Mouse (Mus musculus) C2C12 (cell line): ENCODE data around the gene Ift81. TPM values are rescaled to one million over a fixed set of nuclear protein-coding genes. Genes with fewer than 3 reads are reported as not detected.

Experiments used
- H3K27me3 ChIP-seq: one replicate; pipeline ENCODE4 v1.6.1; 2011; ENCODE audit not compliant: control insufficient read depth, insufficient read depth, insufficient read length
- H3K36me3 ChIP-seq: one replicate; pipeline ENCODE4 v1.6.1; 2011; ENCODE audit not compliant: control insufficient read depth, insufficient read depth
- H3K4me3 ChIP-seq: one replicate; pipeline ENCODE4 v1.5.1; 2011; ENCODE audit warnings: mild to moderate bottlenecking, control low read depth; ENCODE audit not compliant: poor library complexity, insufficient read depth, severe bottlenecking
- H3K79me2 ChIP-seq: one replicate; pipeline ENCODE4 v1.6.1; 2011; ENCODE audit not compliant: control insufficient read depth, insufficient read depth
- H3K79me3 ChIP-seq: one replicate; pipeline ENCODE4 v1.6.1; 2011; ENCODE audit warnings: low read depth, control low read depth
- H3ac ChIP-seq: one replicate; pipeline ENCODE3; 2011; ENCODE audit warnings: low read depth; ENCODE audit not compliant: control insufficient read depth, insufficient read length
- CEBPB ChIP-seq: IDR thresholded peaks from one replicate; pipeline ENCODE4 v1.6.1; 2011; ENCODE audit warnings: low read depth, mild to moderate bottlenecking, control low read depth, moderate library complexity
- CTCF ChIP-seq: IDR thresholded peaks from one replicate; pipeline ENCODE4 v1.5.1; 2011; ENCODE audit not compliant: control insufficient read depth, insufficient read depth, insufficient read length
- FOSL1 ChIP-seq: IDR thresholded peaks from one replicate; pipeline ENCODE4 v1.8.0; 2011; ENCODE audit warnings: mild to moderate bottlenecking, low read length; ENCODE audit not compliant: poor library complexity, insufficient read depth, severe bottlenecking
- MAX ChIP-seq: IDR thresholded peaks from one replicate; pipeline ENCODE4 v1.6.1; 2011; ENCODE audit warnings: mild to moderate bottlenecking, control low read depth
- MYOD1 ChIP-seq: IDR thresholded peaks from one replicate; pipeline ENCODE4 v1.6.1; 2011; ENCODE audit warnings: low read depth; ENCODE audit not compliant: control insufficient read depth, insufficient read length
- MYOG ChIP-seq: IDR thresholded peaks from one replicate; pipeline ENCODE4 v1.6.1; 2011; ENCODE audit not compliant: control insufficient read depth, insufficient read length; ENCODE audit errors: extremely low read depth
- USF1 ChIP-seq: IDR thresholded peaks from one replicate; pipeline ENCODE4 v1.6.1; 2011; ENCODE audit warnings: low read depth, mild to moderate bottlenecking, control low read depth, moderate library complexity
- polyA plus RNA-seq: library from polyadenylated mRNA; unstranded; fragments of >200 nt; fragmentation: generic; extraction: Trizol; gene quantifications from one replicate; pipeline ENCODE4 v1.2.1, GENCODE M21; 2012; ENCODE audit warnings: missing spikeins

Gene Ift81
- polyA plus RNA-seq, 1 experiment = 3.5 TPM

- H3K4me3 ChIP-seq = no peak overlapping the region
- H3K27me3 ChIP-seq = no peaks in the 10 kb centered on the region
- H3K79me2 ChIP-seq = no peaks in the 10 kb centered on the region
- TF ChIP-seq MYOD1 (no peak), MYOG (no peak), FOSL1 (no peak), USF1 (no peak), MAX (no peak), CEBPB (no peak), CTCF (no peak)
- H3K79me3 ChIP-seq = no peaks in the 10 kb centered on the region
- no peak overlapping the region for H3ac ChIP-seq
- no peaks in the 10 kb centered on the region for H3K36me3 ChIP-seq
Measured at GRCm38 (mm10) chr5:122622526-122622925, 8.2 kb upstream of the Ift81 start.

GRCm38 (mm10) chr5:122621376-122621886 is 7.1 kb upstream of the Ift81 start:
- no peaks in the 10 kb centered on the region for H3K79me2 ChIP-seq
- H3K27me3 ChIP-seq = no peaks in the 10 kb centered on the region
- no peaks in the 10 kb centered on the region for H3K79me3 ChIP-seq
- H3K36me3 ChIP-seq = no peaks in the 10 kb centered on the region
- no peak overlapping the region for H3K4me3 ChIP-seq
- no peak overlapping the region for H3ac ChIP-seq
- TF ChIP-seq CTCF (no peak), MAX (no peak), MYOD1 (no peak), FOSL1 (no peak), USF1 (no peak), MYOG (no peak), CEBPB (peak; percentile 62)

- Histone ChIP-seq H3K36me3 (no peaks in the 10 kb centered on the region), H3K79me3 (no peaks in the 10 kb centered on the region), H3K79me2 (no peaks in the 10 kb centered on the region), H3ac (no peak overlapping the region), H3K27me3 (no peaks in the 10 kb centered on the region), H3K4me3 (no peak overlapping the region)
- TF ChIP-seq USF1 (peak; percentile 9), FOSL1 (no peak), MAX (no peak)
Measured at GRCm38 (mm10) chr5:122619686-122620296, 5.5 kb upstream of the Ift81 start.

GRCm38 (mm10) chr5:122617718-122618117 is 3.4 kb upstream of the Ift81 start:
- no peaks in the 10 kb centered on the region for H3K79me3 ChIP-seq
- TF ChIP-seq CEBPB (no peak), MAX (no peak), CTCF (no peak), USF1 (no peak), MYOG (no peak), FOSL1 (no peak), MYOD1 (no peak)

GRCm38 (mm10) chr5:122611651-122612050 is 2.7 kb downstream of the Ift81 start:
- H3K79me3 ChIP-seq = no peaks in the 10 kb centered on the region
- no peak overlapping the region for H3K4me3 ChIP-seq
- peaks cover 13% of the 10 kb centered on the region for H3K36me3 ChIP-seq
- no peak overlapping the region for H3ac ChIP-seq
- no peaks in the 10 kb centered on the region for H3K27me3 ChIP-seq
- H3K79me2 ChIP-seq = peaks cover 6% of the 10 kb centered on the region
- TF ChIP-seq CTCF (no peak), MYOD1 (no peak), MYOG (no peak), USF1 (no peak), FOSL1 (no peak), MAX (no peak), CEBPB (no peak)

More at GRCm38 (mm10) chr5:122617718-122618117, 3.4 kb upstream of the Ift81 start:
- Histone ChIP-seq H3K4me3 (no peak overlapping the region), H3K36me3 (no peaks in the 10 kb centered on the region), H3K27me3 (no peaks in the 10 kb centered on the region), H3ac (no peak overlapping the region), H3K79me2 (peaks cover 6% of the 10 kb centered on the region)

- Histone ChIP-seq H3K27me3 (no peaks in the 10 kb centered on the region), H3K79me2 (no peaks in the 10 kb centered on the region), H3K36me3 (peaks cover 35% of the 10 kb centered on the region), H3ac (no peak overlapping the region), H3K4me3 (no peak overlapping the region), H3K79me3 (no peaks in the 10 kb centered on the region)
- TF ChIP-seq MYOG (no peak), MYOD1 (no peak), FOSL1 (no peak), MAX (no peak), CEBPB (no peak), CTCF (no peak), USF1 (no peak)
Measured at GRCm38 (mm10) chr5:122604894-122605293, 9.4 kb downstream of the Ift81 start.
